Mouse (Mus musculus): ENCODE measurements around the gene Ddb2. TPM values are rescaled to one million over a fixed set of nuclear protein-coding genes. Genes with fewer than 3 reads are reported as not detected.

Gene Ddb2
- polyA plus RNA-seq, 1 experiment from 2014 or later, result 14.1 TPM

- Histone ChIP-seq H3K27me3 (replicated peaks; ENCODE audit: control insufficient read depth, insufficient read depth, low read length) (no peaks in the 10 kb centered on the region), H3K36me3 (ENCODE audit: control insufficient read depth, insufficient read depth, low read length) (peaks cover 59% of the 10 kb centered on the region)
- WGBS, result 87% methylated on average over 9 of the region's 9 CpGs
Measured at GRCm38 (mm10) chr2:91206254-91206775, 30.5 kb downstream of the Ddb2 start.

GRCm38 (mm10) chr2:91202972-91203656 lies 33.7 kb downstream of the Ddb2 start:
- peak overlapping the region; percentile 71 for H3K4me2 ChIP-seq (ENCODE audit: low read depth, low read length)
- no peaks in the 10 kb centered on the region for H3K9me3 ChIP-seq (ENCODE audit: control insufficient read depth, low read length)
- 11% methylated on average over 20 of the region's 20 CpGs for WGBS
- peak overlapping the region; percentile 82 for H3K9ac ChIP-seq (ENCODE audit: low read depth, low read length)
- H3K4me1 ChIP-seq (ENCODE audit: control insufficient read depth, insufficient read depth, low read length), result peaks cover 12% of the 10 kb centered on the region
- DNase-seq (ENCODE audit: low spot score) (no peak), ATAC-seq (ENCODE audit: low read depth) (no peak)
- H3K36me3 ChIP-seq (ENCODE audit: control insufficient read depth, insufficient read depth, low read length), result peaks cover 29% of the 10 kb centered on the region
- peak overlapping the region; percentile 72 for H3K4me3 ChIP-seq (ENCODE audit: low read depth, low read length)
- no peaks in the 10 kb centered on the region for H3K27me3 ChIP-seq (replicated peaks; ENCODE audit: control insufficient read depth, insufficient read depth, low read length)
- peak overlapping the region; percentile 73; the same call in 1 of the 2 replicates for H3K27ac ChIP-seq (replicated peaks; ENCODE audit: low read depth, low read length)

More at GRCm38 (mm10) chr2:91206254-91206775, 30.5 kb downstream of the Ddb2 start:
- no peak for ATAC-seq (ENCODE audit: low read depth)
- peaks cover 12% of the 10 kb centered on the region for H3K4me1 ChIP-seq (ENCODE audit: control insufficient read depth, insufficient read depth, low read length)
- no peaks in the 10 kb centered on the region for H3K9me3 ChIP-seq (ENCODE audit: control insufficient read depth, low read length)
- DNase-seq (ENCODE audit: low spot score), result no peak
- no peak overlapping the region for H3K4me3 ChIP-seq (ENCODE audit: low read depth, low read length)
- no peak overlapping the region for H3K27ac ChIP-seq (replicated peaks; ENCODE audit: low read depth, low read length)
- H3K9ac ChIP-seq (ENCODE audit: low read depth, low read length), result no peak overlapping the region
- no peak overlapping the region for H3K4me2 ChIP-seq (ENCODE audit: low read depth, low read length)

GRCm38 (mm10) chr2:91202222-91202971 lies 34.4 kb downstream of the Ddb2 start, which contains the start of the genes Nr1h3 and Acp2:
Gene Nr1h3, minus strand, starts transcription at chr2:91202834.
Gene Acp2, plus strand, starts transcription at chr2:91202885.
- ATAC-seq (ENCODE audit: low read depth) (peak; percentile 97), DNase-seq (ENCODE audit: low spot score) (peak; percentile 97)
- Histone ChIP-seq H3K36me3 (ENCODE audit: control insufficient read depth, insufficient read depth, low read length) (peaks cover 22% of the 10 kb centered on the region), H3K4me1 (ENCODE audit: control insufficient read depth, insufficient read depth, low read length) (peaks cover 12% of the 10 kb centered on the region), H3K4me2 (ENCODE audit: low read depth, low read length) (peak within 1 kb of the TSS; percentile 71), H3K4me3 (ENCODE audit: low read depth, low read length) (peak within 1 kb of the TSS; percentile 72), H3K27me3 (replicated peaks; ENCODE audit: control insufficient read depth, insufficient read depth, low read length) (no peaks in the 10 kb centered on the region), H3K27ac (replicated peaks; ENCODE audit: low read depth, low read length) (peak within 1 kb of the TSS; percentile 90), H3K9ac (ENCODE audit: low read depth, low read length) (peak within 1 kb of the TSS; percentile 82), H3K9me3 (ENCODE audit: control insufficient read depth, low read length) (no peaks in the 10 kb centered on the region)
- 1% methylated on average over 27 of the region's 28 CpGs for WGBS

- no peak for ATAC-seq (ENCODE audit: low read depth)
Measured at GRCm38 (mm10) chr2:91198888-91199287, 37.9 kb downstream of the Ddb2 start.

GRCm38 (mm10) chr2:91196577-91197001 lies 40.2 kb downstream of the Ddb2 start:
- Histone ChIP-seq H3K36me3 (ENCODE audit: control insufficient read depth, insufficient read depth, low read length) (no peaks in the 10 kb centered on the region), H3K27ac (replicated peaks; ENCODE audit: low read depth, low read length) (no peak overlapping the region), H3K9me3 (ENCODE audit: control insufficient read depth, low read length) (no peaks in the 10 kb centered on the region), H3K4me3 (ENCODE audit: low read depth, low read length) (no peak overlapping the region), H3K4me2 (ENCODE audit: low read depth, low read length) (no peak overlapping the region), H3K27me3 (replicated peaks; ENCODE audit: control insufficient read depth, insufficient read depth, low read length) (no peaks in the 10 kb centered on the region), H3K9ac (ENCODE audit: low read depth, low read length) (no peak overlapping the region; the same call in 1 of the 2 replicates), H3K4me1 (ENCODE audit: control insufficient read depth, insufficient read depth, low read length) (peaks cover 4% of the 10 kb centered on the region; the same call in 1 of the 2 replicates)
- no peak for DNase-seq (ENCODE audit: low spot score)
- ATAC-seq (ENCODE audit: low read depth), result no peak
- WGBS, result 36% methylated on average over 3 of the region's 3 CpGs

More at GRCm38 (mm10) chr2:91198888-91199287, 37.9 kb downstream of the Ddb2 start:
- Histone ChIP-seq H3K9ac (ENCODE audit: low read depth, low read length) (no peak overlapping the region), H3K4me1 (ENCODE audit: control insufficient read depth, insufficient read depth, low read length) (peaks cover 12% of the 10 kb centered on the region), H3K4me3 (ENCODE audit: low read depth, low read length) (no peak overlapping the region), H3K27ac (replicated peaks; ENCODE audit: low read depth, low read length) (no peak overlapping the region), H3K9me3 (ENCODE audit: control insufficient read depth, low read length) (no peaks in the 10 kb centered on the region), H3K27me3 (replicated peaks; ENCODE audit: control insufficient read depth, insufficient read depth, low read length) (no peaks in the 10 kb centered on the region), H3K4me2 (ENCODE audit: low read depth, low read length) (no peak overlapping the region), H3K36me3 (ENCODE audit: control insufficient read depth, insufficient read depth, low read length) (no peaks in the 10 kb centered on the region)
- 84% methylated on average over 3 of the region's 3 CpGs for WGBS
- DNase-seq (ENCODE audit: low spot score), result no peak

- H3K27me3 ChIP-seq (replicated peaks; ENCODE audit: control insufficient read depth, insufficient read depth, low read length), result no peaks in the 10 kb centered on the region
- no peak overlapping the region for H3K27ac ChIP-seq (replicated peaks; ENCODE audit: low read depth, low read length)
- H3K9ac ChIP-seq (ENCODE audit: low read depth, low read length), result peak overlapping the region; percentile 57
- peaks cover 4% of the 10 kb centered on the region; the same call in 1 of the 2 replicates for H3K4me1 ChIP-seq (ENCODE audit: control insufficient read depth, insufficient read depth, low read length)
- no peaks in the 10 kb centered on the region for H3K36me3 ChIP-seq (ENCODE audit: control insufficient read depth, insufficient read depth, low read length)
- peak overlapping the region; percentile 36 for H3K4me3 ChIP-seq (ENCODE audit: low read depth, low read length)
- H3K4me2 ChIP-seq (ENCODE audit: low read depth, low read length), result peak overlapping the region; percentile 66
- ATAC-seq (ENCODE audit: low read depth) (peak; percentile 92), DNase-seq (ENCODE audit: low spot score) (peak; percentile 74)
- WGBS, result 3% methylated on average over 25 of the region's 27 CpGs
- no peaks in the 10 kb centered on the region for H3K9me3 ChIP-seq (ENCODE audit: control insufficient read depth, low read length)
Measured at GRCm38 (mm10) chr2:91194624-91195332, 42.0 kb downstream of the Ddb2 start.

- 81% methylated on average over 16 of the region's 16 CpGs for WGBS
- no peak for ATAC-seq (ENCODE audit: low read depth)
- DNase-seq (ENCODE audit: low spot score), result no peak
- Histone ChIP-seq H3K9ac (ENCODE audit: low read depth, low read length) (no peak overlapping the region), H3K27me3 (replicated peaks; ENCODE audit: control insufficient read depth, insufficient read depth, low read length) (no peaks in the 10 kb centered on the region), H3K4me1 (ENCODE audit: control insufficient read depth, insufficient read depth, low read length) (peaks cover 4% of the 10 kb centered on the region; the same call in 1 of the 2 replicates), H3K36me3 (ENCODE audit: control insufficient read depth, insufficient read depth, low read length) (no peaks in the 10 kb centered on the region), H3K4me2 (ENCODE audit: low read depth, low read length) (no peak overlapping the region), H3K27ac (replicated peaks; ENCODE audit: low read depth, low read length) (no peak overlapping the region), H3K9me3 (ENCODE audit: control insufficient read depth, low read length) (no peaks in the 10 kb centered on the region), H3K4me3 (ENCODE audit: low read depth, low read length) (no peak overlapping the region)
Measured at GRCm38 (mm10) chr2:91190501-91190900, 46.3 kb downstream of the Ddb2 start.

- Histone ChIP-seq H3K4me1 (ENCODE audit: control insufficient read depth, insufficient read depth, low read length) (no peaks in the 10 kb centered on the region), H3K4me2 (ENCODE audit: low read depth, low read length) (no peak overlapping the region), H3K9ac (ENCODE audit: low read depth, low read length) (no peak overlapping the region), H3K27ac (replicated peaks; ENCODE audit: low read depth, low read length) (no peak overlapping the region), H3K36me3 (ENCODE audit: control insufficient read depth, insufficient read depth, low read length) (no peaks in the 10 kb centered on the region), H3K27me3 (replicated peaks; ENCODE audit: control insufficient read depth, insufficient read depth, low read length) (no peaks in the 10 kb centered on the region), H3K4me3 (ENCODE audit: low read depth, low read length) (no peak overlapping the region), H3K9me3 (ENCODE audit: control insufficient read depth, low read length) (no peaks in the 10 kb centered on the region)
- WGBS, result 58% methylated on average over 4 of the region's 4 CpGs
- ATAC-seq (ENCODE audit: low read depth), result no peak
- DNase-seq (ENCODE audit: low spot score), result no peak
Measured at GRCm38 (mm10) chr2:91187431-91187830, 49.4 kb downstream of the Ddb2 start.

Data from embryonic facial prominence, embryonic 14.5 days (tissue).